Mouse (Mus musculus): ENCODE results near the gene Nudt15.
"Not testable (repeated sequence)": the region's sequence is repeated elsewhere in the genome, so short reads cannot be mapped to it uniquely, and the experiment has no call there.

The Nudt15 gene

DNA sequence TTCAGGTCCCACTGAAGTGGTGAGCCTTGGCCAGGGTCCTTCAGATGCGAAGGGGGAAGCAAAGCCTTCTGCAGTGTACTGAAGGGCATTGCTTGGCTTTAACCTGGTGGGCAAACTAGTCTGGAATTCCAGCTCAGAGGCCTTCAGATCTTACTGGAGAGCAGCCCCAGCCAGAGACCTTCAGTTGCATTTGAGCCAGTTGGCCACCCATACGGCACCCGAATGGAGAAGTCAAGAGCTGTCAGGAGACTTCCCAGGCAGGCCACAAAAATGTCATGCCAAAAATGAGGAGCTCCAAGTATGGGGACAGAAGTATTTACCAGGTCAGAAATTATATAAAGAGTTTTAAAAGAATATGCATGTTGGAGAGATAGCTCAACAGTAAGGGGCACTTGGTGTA, at the start of gene Nudt15:
Gene Nudt15, minus strand, starts transcription at position 192 of the 400 bp plus-strand sequence.
- no peak for DNase-seq

DNA sequence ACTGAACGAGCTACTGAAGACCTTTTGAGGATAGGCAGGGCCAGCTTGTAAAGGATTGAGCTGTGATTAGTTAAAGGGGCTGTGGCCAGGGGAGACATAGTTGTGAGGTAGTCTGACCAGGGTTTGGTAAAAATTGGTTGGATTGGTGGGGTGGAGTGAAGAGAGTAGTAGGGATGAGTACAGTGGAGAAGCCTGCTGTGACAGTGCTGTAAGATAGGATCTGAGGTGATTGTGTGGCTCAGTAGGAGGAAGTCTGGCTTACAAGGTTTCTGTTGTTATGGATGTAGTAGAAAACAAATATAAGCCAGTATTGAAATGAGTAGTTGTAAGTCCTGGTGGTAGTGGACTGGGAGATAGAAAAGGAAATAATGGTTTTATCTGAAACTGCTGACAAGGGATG, 44.1 kb upstream of the Nudt15 start:
- DNase-seq: no peak

DNA sequence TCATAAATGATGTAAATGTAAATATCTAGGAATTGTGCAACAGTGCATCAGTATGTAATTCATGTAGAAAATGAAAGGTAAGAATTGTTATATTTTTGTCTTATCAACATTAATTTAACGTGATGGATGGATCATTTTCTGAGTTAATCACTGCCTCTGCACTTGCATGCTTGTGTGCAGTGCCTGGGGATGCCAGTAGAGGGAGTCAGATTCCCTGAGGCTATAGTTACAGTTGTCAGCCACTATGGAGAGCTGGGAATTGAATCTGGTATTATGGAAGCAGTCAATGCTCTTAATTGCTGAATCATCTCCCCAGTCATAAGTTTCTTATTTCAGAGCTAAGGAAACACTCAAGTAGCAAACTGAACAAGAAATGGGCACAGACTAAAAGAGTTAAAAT, 40.0 kb upstream of the Nudt15 start:
- DNase-seq: peak in 1 of 2 experiments; percentile 9

DNA sequence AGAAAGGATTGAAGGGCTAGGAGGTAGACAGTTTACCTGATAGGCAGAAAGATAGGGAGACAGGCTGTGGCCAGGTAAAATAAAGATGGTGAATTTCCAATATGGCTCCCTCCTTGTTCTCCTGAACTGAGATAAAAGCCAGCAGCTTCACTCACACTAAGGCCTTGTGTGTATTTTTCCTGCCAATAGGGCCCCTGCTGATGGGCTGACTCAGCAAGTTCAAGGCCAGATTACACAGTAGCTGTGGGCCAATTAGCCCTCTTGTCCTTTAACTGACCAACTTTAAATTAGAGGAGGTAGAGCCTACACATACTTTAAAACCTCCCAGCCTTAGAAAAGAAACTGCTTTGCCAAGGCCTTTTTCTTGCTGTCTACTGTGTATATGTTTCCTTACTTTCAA, 28.3 kb upstream of the Nudt15 start:
- no peak for DNase-seq

DNA sequence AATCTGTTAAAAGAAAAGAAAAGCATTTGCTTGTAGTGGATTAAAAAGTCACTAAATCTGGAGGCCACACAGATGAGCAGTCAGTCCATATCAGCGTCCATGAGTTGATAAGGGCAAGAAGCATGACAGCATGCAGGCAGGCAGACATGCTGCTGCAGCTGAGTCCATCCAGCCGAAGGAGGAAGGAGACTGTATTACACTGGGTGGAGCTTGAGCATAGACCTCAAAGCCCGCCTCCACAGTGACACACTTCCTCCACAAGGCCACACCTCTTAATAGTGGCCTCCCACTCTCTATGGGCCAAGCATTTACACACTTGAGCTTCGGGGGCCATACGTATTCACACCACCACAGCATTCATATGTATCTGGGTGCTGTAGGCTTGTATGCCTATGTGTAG, 26.0 kb upstream of the Nudt15 start:
- no peak for DNase-seq

DNA sequence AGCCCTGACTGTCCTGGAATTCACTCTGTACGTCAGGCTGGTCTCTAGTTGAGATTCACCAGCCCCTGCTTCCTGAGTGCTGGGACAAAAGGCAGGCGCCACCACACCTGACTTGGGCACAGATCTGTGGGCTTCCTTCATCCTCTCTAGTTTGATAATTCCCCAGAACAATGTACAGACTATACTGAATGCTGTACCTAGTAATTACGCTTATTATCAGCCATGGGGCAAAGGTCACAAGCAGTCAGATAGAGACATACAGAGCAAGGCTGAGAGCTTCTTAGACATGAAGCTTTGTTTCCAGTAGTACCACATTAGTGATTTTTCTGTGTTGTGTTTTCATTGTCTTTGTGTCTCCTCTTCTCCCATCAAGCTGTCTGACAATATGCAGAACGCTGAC, 23.1 kb upstream of the Nudt15 start:
- DNase-seq: no peak

DNA sequence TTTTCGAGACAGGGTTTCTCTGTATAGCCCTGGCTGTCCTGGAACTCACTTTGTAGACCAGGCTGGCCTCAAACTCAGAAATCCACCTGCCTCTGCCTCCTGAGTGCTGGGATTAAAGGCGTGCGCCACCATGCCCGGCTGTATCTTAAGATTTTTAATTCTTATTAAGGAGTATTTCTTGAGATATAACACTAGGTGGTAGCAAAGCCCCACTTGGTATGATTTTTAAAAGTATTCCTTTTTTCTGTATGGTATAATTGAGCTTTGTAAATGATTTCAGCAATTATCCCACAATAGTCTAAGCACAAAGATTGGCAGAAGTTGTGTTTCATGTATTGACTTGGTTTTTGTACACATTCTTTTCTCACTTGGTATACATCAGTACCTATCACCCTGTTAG, 21.8 kb upstream of the Nudt15 start:
- DNase-seq: not testable (repeated sequence)

DNA sequence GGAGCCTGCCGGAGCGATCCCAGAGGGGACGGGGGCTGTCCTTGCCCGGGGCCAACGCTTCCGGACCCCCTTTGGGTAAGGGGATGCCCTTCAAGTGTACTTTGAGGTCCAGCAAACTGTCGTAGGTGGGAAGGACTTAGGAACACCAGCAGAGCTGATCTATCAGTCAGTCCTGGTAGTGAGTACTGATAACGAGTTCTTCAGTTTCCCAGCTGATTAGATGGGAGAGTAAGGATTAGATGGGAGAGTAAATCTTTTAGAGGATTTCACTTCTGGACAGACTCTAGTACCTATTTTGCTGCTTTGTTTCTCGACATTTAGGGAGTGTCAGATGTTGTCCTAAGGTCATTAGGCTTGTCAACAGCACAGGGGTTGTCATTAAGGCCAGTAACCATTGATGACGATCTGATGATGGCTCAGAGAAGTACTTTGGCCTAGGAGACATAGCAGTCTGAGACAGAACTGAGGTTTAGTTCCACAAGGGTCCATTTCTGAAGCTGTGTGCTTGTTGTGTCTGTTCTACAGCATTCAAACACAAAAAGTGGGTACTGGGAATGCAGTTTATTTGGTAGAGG, 5.2 kb upstream of the Nudt15 start:
- DNase-seq: peak in 1 of 2 experiments; percentile 2

DNA sequence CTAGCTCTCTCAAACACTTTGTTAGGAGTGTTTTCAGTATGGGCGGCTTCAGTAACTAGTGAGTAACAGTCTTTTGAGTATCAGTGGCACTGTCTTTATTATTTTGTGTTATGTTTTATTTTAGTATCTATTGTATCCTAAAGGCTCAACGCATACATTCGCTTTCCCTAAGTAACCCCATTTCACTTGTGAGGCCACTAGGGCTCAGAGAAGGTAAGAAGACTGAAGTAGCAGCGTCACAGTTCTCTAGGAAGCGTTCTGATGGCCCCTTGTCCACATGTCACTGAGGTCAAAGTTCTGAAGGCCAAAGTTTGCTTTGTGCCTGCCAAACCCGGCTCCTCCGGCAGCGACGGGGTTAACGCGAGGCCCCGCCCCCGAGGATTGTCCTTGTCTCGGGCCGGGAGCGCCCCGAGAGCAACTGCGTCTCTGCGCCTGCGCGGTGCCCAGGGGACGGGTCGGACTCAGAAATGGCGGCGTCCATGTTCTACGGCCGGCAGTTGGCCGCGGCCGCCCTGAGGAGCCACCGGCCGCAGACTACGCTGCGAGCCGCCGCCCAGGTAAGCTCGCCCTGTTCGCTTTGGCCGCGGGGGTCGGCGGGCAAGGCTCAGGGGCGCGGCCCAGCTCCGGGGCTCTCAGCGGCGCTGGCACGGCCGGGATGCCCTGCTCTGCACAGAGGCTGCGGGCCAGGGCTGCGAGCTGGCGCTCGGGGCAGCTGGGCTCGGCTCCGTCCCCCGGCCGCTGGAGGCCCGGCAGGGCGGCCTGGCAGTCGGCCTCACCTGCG, 4.5 kb upstream of the Nudt15 start:
- DNase-seq: peak; percentile 98 to 99

DNA sequence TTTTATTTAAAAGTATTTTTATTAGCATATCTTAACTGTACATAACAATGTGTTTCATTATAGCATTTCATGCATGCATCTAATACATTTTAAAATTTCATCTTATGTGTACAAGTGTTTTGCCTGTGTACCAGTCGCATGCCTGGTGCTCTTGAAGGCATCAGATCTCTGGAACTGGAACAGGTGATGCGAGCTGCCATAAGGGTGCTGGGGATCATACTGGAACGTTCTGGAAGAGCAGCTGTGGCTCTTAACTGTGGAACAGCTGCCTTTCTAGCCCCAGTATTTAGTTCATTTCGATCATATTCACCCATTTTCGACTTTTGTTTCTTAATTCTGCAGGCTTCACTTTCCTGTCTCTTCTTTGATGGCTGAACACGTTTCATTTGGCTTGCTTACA, 3.1 kb upstream of the Nudt15 start:
- DNase-seq: no peak

DNA sequence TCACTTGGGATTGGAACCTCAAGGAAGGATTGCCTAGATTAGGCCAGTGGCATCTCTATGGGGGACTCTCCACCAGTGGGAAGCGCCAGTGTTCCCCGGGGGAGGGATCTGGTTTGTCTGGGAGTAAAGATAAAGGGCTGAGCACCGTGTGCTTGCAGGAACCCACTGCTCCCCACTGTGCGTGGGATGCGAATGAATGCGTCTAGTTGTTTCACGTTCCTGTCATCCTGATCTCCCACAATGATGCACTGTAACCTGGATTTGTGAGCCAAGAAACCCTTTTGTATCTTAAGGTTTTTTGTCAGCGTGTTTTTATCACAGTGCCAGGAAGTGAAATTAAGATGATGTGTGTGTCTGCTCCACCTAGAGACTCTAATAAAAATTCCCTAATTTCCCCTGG, 2.7 kb upstream of the Nudt15 start:
- DNase-seq: no peak

DNA sequence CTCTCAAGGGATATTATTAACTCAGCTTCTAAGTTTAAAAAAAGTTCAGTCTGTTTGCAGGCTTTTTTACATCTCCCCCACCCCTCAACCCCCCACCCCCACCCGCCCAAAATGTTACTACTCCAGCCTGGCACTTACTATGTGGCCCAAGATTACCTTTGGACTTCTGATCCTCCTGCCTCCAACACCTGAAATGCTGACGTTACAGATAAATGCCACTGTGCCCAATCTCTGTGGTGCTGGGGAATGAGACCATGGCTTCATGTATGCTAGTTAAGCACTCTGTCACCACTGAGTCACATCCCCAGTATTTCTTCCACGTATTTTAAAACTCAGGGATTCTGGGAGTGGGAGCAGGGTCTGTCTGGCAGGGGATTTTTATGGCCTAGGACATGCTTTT, 2.2 kb upstream of the Nudt15 start:
- no peak for DNase-seq

DNA sequence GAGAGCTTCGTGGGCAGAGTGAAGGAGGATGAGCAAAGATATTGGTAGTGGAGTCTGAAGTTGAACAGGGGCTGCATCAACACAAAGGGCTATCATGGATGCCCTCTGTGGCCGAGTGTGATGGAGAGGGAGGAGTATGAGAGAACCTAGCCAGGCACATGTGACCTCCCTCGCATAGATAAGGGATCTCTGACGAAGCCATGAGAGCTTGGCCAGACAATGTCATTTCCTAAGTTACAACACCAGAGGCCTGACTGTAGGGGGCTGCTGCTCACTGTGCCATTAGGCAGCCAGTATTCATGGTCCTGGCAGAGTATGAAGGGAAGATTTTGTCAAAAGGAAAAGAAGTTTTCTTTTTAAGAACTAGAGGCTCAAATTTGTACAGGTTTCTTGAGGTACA, 1.0 kb downstream of the Nudt15 start:
- DNase-seq: no peak

DNA sequence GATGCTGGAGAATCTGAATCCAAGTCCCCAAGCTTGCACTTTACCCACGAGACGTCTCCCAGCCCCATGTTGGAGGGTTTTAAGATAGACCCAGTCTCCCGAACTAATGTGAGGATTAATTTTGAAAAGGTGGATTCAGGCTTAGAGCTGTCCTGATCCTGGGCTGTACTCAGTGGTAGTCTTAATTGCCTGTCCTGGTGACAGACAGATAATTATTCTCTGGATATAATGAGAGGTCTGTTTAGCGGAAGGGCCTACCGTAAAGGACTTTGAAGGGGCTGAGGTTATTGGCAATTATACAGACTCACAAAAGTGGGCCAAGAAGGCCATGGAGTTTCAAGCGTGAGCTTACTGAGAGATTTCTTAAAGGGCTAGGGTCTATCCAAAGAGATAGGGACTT, 4.3 kb downstream of the Nudt15 start:
- no peak for DNase-seq

DNA sequence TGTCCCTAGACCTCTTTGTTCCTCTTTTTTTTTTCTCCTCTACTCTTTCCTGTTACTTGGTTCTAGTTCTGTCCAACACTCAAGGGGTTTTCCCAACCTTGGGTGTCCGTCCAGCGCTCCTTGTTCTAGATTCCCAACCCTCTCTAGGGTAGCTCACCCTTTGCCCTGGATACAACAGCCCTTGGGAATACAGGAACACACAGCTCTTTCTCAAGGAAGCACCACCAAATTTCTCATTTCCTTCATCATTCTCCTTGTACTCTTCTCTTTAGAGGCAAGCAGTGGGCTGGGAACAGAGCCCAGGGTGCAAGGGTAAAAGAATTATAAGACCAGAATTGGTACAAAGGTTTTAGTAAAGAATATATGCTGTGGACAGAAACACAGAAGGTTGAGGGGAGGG, 12.4 kb downstream of the Nudt15 start:
- DNase-seq: no peak

DNA sequence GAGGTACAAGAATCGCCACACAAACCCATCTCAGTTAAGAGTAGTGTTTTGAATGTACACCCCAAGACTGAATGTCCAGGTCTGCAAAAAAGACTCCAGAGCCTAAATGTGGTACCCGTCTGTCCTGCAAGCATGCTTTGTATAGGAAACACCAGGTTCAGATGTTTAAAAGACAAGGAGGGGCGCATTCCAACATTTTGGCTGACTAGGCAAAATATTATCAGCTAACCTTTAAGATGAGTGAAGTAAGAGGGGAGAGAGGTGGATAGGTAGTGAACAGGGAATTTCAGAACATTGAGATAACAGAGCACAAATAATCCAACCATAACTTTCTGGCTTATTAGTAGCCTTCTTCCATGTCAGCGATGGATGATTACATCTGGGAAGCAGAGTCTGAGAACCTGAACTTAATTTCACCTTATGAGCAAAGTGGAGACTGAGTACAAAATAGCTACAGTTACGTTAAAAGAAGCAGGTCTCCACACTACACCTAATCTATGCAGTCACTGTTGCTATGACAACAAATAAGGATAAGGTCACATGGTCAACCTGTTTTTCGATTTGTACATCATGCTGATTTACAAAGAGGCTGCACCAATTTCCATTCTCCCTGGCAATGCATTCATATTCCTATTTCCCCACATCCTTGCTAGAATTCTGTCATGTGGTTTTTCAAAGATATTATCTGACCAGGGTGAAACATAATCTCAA, 14.1 kb downstream of the Nudt15 start:
- DNase-seq: no peak

DNA sequence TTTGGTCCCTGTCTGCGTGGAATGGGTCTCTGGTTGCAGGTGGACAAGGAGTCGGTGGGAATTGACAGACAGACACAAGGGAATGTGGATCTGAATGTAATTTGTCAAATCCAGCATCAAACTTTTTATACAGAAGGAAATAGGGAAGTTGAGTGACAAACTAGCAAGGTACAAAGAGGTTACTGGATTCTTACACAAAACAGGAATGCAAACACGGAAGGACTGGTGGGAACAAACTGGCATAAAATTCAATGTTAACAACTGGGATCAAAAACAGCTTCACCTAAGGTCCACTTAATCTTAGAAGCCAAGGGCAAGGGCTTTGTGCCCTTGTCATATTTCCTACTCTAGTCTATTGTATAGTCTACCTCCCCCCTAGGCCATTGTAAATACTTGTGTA, 19.4 kb downstream of the Nudt15 start:
- not testable (repeated sequence) for DNase-seq

DNA sequence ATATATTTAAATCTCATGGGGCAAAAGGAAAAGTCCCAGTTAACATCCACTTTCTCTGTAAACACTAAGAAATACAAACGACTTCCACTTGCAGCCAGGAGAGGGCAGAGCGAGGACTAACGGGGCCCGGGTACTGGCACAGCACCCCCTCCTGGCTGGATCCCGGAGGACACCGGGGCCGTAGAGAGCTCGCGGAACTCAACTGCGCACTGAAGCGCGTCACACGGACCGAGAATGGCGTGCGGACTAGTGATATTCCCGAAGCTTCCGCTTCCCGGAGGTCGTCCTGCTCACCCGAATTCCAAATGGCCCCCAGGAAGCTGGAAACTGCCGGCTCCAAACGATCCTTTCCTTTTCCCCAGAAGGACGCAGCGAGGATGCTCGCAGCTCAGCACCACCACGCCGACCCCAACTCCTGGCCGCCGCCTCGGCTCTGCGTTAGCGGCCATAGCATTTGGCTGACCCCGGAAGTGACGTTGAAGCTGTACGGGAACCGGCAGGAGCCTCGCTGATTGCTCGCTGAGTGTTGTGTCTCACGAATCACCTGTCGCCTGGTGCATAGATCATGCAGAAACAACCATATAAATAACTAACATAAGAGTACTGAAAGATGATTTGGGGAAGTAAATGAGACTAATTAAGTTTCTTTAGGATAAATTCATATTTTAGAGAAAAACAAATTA, 23.1 kb downstream of the Nudt15 start, which contains the start of gene Sucla2:
Gene Sucla2, plus strand, starts transcription at position 554 of the 683 bp plus-strand sequence.
- DNase-seq: peak; percentile 97 to 98

DNA sequence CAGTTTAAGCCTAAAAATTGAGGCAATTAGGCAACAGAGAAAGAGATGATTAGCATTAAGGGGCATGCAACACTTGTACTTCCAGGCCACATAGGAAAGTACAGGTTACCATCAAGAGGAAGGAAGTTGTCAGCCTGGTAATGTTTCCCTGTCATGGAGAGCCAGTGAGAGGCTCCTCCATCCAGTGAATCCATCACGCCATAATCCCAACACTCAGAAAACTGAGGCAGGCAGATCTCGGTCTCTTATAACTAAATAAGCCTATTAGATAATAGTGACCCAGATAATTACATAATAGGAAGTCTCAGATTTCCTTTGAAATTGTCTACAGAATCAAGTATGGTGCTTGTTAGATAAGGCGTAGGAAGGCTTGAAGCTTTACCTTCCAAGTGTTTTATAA, 23.9 kb downstream of the Nudt15 start:
- DNase-seq: no peak

DNA sequence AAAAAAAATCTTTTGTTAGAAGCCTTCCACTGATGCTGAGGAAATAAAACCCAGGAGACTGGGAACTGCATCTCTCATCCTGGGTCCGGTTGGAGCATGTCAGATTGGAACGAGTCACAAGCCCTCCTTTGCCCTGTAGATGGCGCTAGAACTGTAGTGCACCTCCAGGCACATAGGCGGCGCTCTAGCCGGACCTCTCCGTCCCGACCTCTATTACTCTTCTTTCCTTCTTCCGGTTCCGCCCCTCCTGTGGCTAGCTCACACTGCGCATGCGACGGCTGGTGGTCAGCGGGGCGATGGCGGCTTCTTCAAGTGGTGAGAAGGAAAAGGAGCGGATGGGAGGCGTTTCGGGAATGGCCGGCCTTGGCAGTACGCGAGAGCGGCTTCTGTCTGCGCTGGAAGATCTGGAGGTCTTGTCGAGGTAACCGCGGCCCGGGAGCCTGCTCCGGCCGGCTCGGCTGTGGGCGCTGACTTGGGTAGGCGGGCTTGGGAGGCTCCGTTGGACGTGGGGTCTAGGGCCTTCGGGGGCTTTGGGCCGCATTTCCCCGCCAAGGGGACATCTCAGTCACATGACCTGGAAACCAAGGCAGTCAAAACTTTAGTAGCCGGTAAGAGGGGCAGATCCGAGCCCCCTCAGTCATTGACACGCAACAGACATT, 38.1 kb downstream of the Nudt15 start, which contains the start of gene Med4:
Gene Med4, plus strand, starts transcription at position 261 of the 659 bp plus-strand sequence.
- DNase-seq: peak; percentile 98

DNA sequence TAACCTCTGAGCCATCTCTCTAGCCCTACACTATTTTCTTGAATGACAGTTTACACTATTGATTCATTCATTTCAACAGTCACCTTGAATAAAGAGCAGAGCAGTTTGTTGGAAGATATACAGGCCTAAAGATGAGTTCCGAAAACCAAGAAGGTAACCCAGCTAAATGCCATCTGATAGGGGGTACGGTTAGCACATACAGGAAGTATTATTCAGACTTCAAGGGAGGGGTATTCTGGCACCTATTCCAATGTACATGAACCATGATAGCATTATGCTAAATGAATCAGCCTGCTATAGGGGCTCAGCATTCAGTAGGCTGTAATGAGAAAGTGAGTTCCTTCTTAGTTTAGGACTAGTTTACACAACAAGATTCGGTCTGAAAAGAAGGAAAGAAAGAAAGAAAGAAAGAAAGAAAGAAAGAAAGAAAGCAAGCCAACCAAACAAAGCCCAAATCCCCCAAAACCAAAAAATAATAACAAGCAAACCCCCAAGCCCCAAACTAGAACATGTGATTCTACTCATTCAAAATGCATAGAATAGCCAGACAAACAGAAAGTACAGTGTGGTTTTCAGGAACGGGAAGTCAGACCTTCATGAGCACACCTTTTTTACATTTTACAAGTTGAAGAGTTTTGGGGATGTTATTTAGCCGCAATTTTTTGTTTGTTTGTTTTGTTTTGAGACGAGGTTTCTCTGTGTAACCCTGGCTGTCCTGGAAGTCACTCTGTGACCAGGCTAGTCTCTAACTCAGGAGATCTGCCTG, 39.2 kb downstream of the Nudt15 start:
- DNase-seq: no peak

Data from cerebellum, postnatal 10 days (tissue).